Mouse (Mus musculus): ENCODE measurements around the gene Eipr1. TPM values are rescaled to one million over a fixed set of nuclear protein-coding genes. Genes with fewer than 3 reads are reported as not detected.

The Eipr1 gene
- polyA plus RNA-seq, 1 experiment from 2014 or later, result 79.2 TPM

GRCm38 (mm10) chr12:28782637-28783036 lies 31.0 kb downstream of the Eipr1 start:
- H3K4me3 ChIP-seq, result no peak overlapping the region
- no peak overlapping the region for H3K9ac ChIP-seq
- 96% methylated on average over 3 of the region's 3 CpGs for WGBS
- no peak overlapping the region for H3K4me2 ChIP-seq
- no peaks in the 10 kb centered on the region for H3K9me3 ChIP-seq
- ATAC-seq (replicated peaks), result no peak
- no peak overlapping the region for H3K27ac ChIP-seq
- H3K27me3 ChIP-seq (replicated peaks), result no peaks in the 10 kb centered on the region
- H3K36me3 ChIP-seq (replicated peaks), result no peaks in the 10 kb centered on the region
- peaks cover 10% of the 10 kb centered on the region for H3K4me1 ChIP-seq

- ATAC-seq (replicated peaks), result no peak; the same call in 1 of the 2 replicates
- WGBS, result 35% methylated on average over 4 of the region's 4 CpGs
- no peak overlapping the region for H3K27ac ChIP-seq
- no peaks in the 10 kb centered on the region for H3K9me3 ChIP-seq
- no peak overlapping the region for H3K4me2 ChIP-seq
- no peak overlapping the region for H3K4me3 ChIP-seq
- peaks cover 10% of the 10 kb centered on the region for H3K4me1 ChIP-seq
- H3K36me3 ChIP-seq (replicated peaks), result no peaks in the 10 kb centered on the region
- no peak overlapping the region for H3K9ac ChIP-seq
- no peaks in the 10 kb centered on the region for H3K27me3 ChIP-seq (replicated peaks)
These were observed 32.8 kb downstream of the Eipr1 start for GRCm38 (mm10) chr12:28784355-28784754.

- Histone ChIP-seq H3K27ac (no peak overlapping the region), H3K4me2 (no peak overlapping the region), H3K4me3 (no peak overlapping the region), H3K9ac (no peak overlapping the region), H3K36me3 (replicated peaks) (no peaks in the 10 kb centered on the region), H3K9me3 (no peaks in the 10 kb centered on the region), H3K4me1 (peaks cover 10% of the 10 kb centered on the region), H3K27me3 (replicated peaks) (no peaks in the 10 kb centered on the region)
- 23% methylated on average over 8 of the region's 8 CpGs for WGBS
- ATAC-seq (replicated peaks), result 0 out of 2 replicates have a peak, but pooled peaks have one; percentile 11
These were observed 33.3 kb downstream of the Eipr1 start for GRCm38 (mm10) chr12:28784864-28785263.

GRCm38 (mm10) chr12:28785299-28785698 lies 33.7 kb downstream of the Eipr1 start:
- Histone ChIP-seq H3K4me3 (no peak overlapping the region), H3K4me1 (peaks cover 10% of the 10 kb centered on the region), H3K36me3 (replicated peaks) (no peaks in the 10 kb centered on the region), H3K27me3 (replicated peaks) (no peaks in the 10 kb centered on the region), H3K4me2 (no peak overlapping the region), H3K27ac (no peak overlapping the region), H3K9ac (no peak overlapping the region), H3K9me3 (no peaks in the 10 kb centered on the region)
- 0% methylated on average over 1 of the region's 1 CpGs for WGBS
- ATAC-seq (replicated peaks), result no peak

GRCm38 (mm10) chr12:28786310-28786709 lies 34.7 kb downstream of the Eipr1 start:
- 92% methylated on average over 6 of the region's 6 CpGs for WGBS
- ATAC-seq (replicated peaks), result no peak

GRCm38 (mm10) chr12:28792613-28793012 lies 41.0 kb downstream of the Eipr1 start:
- WGBS, result 53% methylated on average over 3 of the region's 3 CpGs
- Histone ChIP-seq H3K4me1 (peaks cover 21% of the 10 kb centered on the region), H3K4me2 (no peak overlapping the region), H3K36me3 (replicated peaks) (no peaks in the 10 kb centered on the region), H3K9ac (no peak overlapping the region), H3K27ac (peak overlapping the region; percentile 62), H3K4me3 (no peak overlapping the region), H3K9me3 (no peaks in the 10 kb centered on the region), H3K27me3 (replicated peaks) (no peaks in the 10 kb centered on the region)
- peak; percentile 50; the same call in 1 of the 2 replicates for ATAC-seq (replicated peaks)

More at GRCm38 (mm10) chr12:28786310-28786709, 34.7 kb downstream of the Eipr1 start:
- peaks cover 15% of the 10 kb centered on the region for H3K4me1 ChIP-seq
- no peak overlapping the region for H3K4me3 ChIP-seq
- H3K36me3 ChIP-seq (replicated peaks), result no peaks in the 10 kb centered on the region
- H3K4me2 ChIP-seq, result no peak overlapping the region
- H3K9me3 ChIP-seq, result no peaks in the 10 kb centered on the region
- H3K27me3 ChIP-seq (replicated peaks), result no peaks in the 10 kb centered on the region
- no peak overlapping the region for H3K27ac ChIP-seq
- no peak overlapping the region for H3K9ac ChIP-seq

GRCm38 (mm10) chr12:28793715-28794114 lies 42.1 kb downstream of the Eipr1 start:
- Histone ChIP-seq H3K4me3 (no peak overlapping the region), H3K4me2 (no peak overlapping the region), H3K27me3 (replicated peaks) (no peaks in the 10 kb centered on the region), H3K4me1 (peaks cover 21% of the 10 kb centered on the region), H3K9me3 (no peaks in the 10 kb centered on the region), H3K36me3 (replicated peaks) (no peaks in the 10 kb centered on the region), H3K9ac (no peak overlapping the region), H3K27ac (no peak overlapping the region)
- 65% methylated on average over 2 of the region's 2 CpGs for WGBS
- no peak for ATAC-seq (replicated peaks)

- Histone ChIP-seq H3K9ac (no peak overlapping the region), H3K36me3 (replicated peaks) (no peaks in the 10 kb centered on the region), H3K4me3 (no peak overlapping the region), H3K27ac (no peak overlapping the region), H3K4me2 (no peak overlapping the region), H3K9me3 (no peaks in the 10 kb centered on the region), H3K27me3 (replicated peaks) (no peaks in the 10 kb centered on the region), H3K4me1 (peaks cover 28% of the 10 kb centered on the region)
- 72% methylated on average over 3 of the region's 3 CpGs for WGBS
- ATAC-seq (replicated peaks), result no peak
These were observed 43.4 kb downstream of the Eipr1 start for GRCm38 (mm10) chr12:28795041-28795440.

GRCm38 (mm10) chr12:28796881-28797420 lies 45.3 kb downstream of the Eipr1 start:
- Histone ChIP-seq H3K4me3 (no peak overlapping the region), H3K4me2 (no peak overlapping the region), H3K36me3 (replicated peaks) (no peaks in the 10 kb centered on the region), H3K9me3 (no peaks in the 10 kb centered on the region), H3K27me3 (replicated peaks) (no peaks in the 10 kb centered on the region), H3K9ac (no peak overlapping the region), H3K4me1 (peaks cover 31% of the 10 kb centered on the region), H3K27ac (peak overlapping the region; percentile 9; the same call in 1 of the 2 replicates)
- ATAC-seq (replicated peaks), result no peak

- Histone ChIP-seq H3K27ac (peak overlapping the region; percentile 37), H3K9ac (no peak overlapping the region), H3K36me3 (replicated peaks) (no peaks in the 10 kb centered on the region), H3K4me2 (no peak overlapping the region), H3K4me1 (peaks cover 34% of the 10 kb centered on the region), H3K4me3 (no peak overlapping the region), H3K9me3 (no peaks in the 10 kb centered on the region), H3K27me3 (replicated peaks) (no peaks in the 10 kb centered on the region)
- ATAC-seq (replicated peaks), result peak; percentile 59
- 46% methylated on average over 11 of the region's 11 CpGs for WGBS
These were observed 48.3 kb downstream of the Eipr1 start for GRCm38 (mm10) chr12:28799798-28800411.

GRCm38 (mm10) chr12:28800423-28800822 lies 48.8 kb downstream of the Eipr1 start:
- ATAC-seq (replicated peaks), result no peak; the same call in 1 of the 2 replicates
- Histone ChIP-seq H3K4me1 (peaks cover 38% of the 10 kb centered on the region), H3K27me3 (replicated peaks) (no peaks in the 10 kb centered on the region), H3K4me3 (no peak overlapping the region), H3K9me3 (no peaks in the 10 kb centered on the region), H3K36me3 (replicated peaks) (no peaks in the 10 kb centered on the region), H3K4me2 (no peak overlapping the region), H3K27ac (peak overlapping the region; percentile 37; the same call in 1 of the 2 replicates), H3K9ac (no peak overlapping the region)
- 61% methylated on average over 4 of the region's 4 CpGs for WGBS

GRCm38 (mm10) chr12:28800891-28801290 lies 49.3 kb downstream of the Eipr1 start:
- Histone ChIP-seq H3K4me2 (no peak overlapping the region), H3K27me3 (replicated peaks) (no peaks in the 10 kb centered on the region), H3K4me3 (no peak overlapping the region), H3K36me3 (replicated peaks) (no peaks in the 10 kb centered on the region), H3K4me1 (peaks cover 38% of the 10 kb centered on the region), H3K9ac (no peak overlapping the region), H3K27ac (no peak overlapping the region), H3K9me3 (no peaks in the 10 kb centered on the region)
- WGBS, result 90% methylated on average over 3 of the region's 3 CpGs
- ATAC-seq (replicated peaks), result no peak

- Histone ChIP-seq H3K36me3 (replicated peaks) (no peaks in the 10 kb centered on the region), H3K4me3 (no peak overlapping the region), H3K9ac (no peak overlapping the region), H3K27me3 (replicated peaks) (no peaks in the 10 kb centered on the region), H3K9me3 (no peaks in the 10 kb centered on the region), H3K27ac (no peak overlapping the region), H3K4me2 (no peak overlapping the region), H3K4me1 (peaks cover 38% of the 10 kb centered on the region)
- WGBS, result 79% methylated on average over 6 of the region's 6 CpGs
- no peak for ATAC-seq (replicated peaks)
These were observed 50.1 kb downstream of the Eipr1 start for GRCm38 (mm10) chr12:28801731-28802130.

Data from midbrain, embryonic 15.5 days (tissue).